Mouse (Mus musculus) small intestine, adult 2 months (tissue): ENCODE results near the gene Dspp.

Experiments
- CTCF ChIP-seq: fragments of 200-500 bp; IDR thresholded peaks from 2 replicates; pipeline ENCODE4 v1.5.1; 2012; ENCODE audit warnings: low read depth, mild to moderate bottlenecking, control low read depth, inconsistent platforms, low read length, moderate library complexity, mixed read lengths; ENCODE audit not compliant: insufficient replicate concordance, insufficient read length; ENCODE audit errors: extremely low read depth
- POLR2A ChIP-seq: fragments of 200-500 bp; IDR thresholded peaks from 2 replicates; pipeline ENCODE4 v1.6.1; 2012; ENCODE audit warnings: low read depth, mild to moderate bottlenecking, control low read depth, inconsistent platforms, low read length, moderate library complexity

- TF ChIP-seq POLR2A (no peak), CTCF (no peak)
Observed at GRCm38 (mm10) chr5:104130891-104131290, 39.6 kb upstream of the Dspp start.
